Mouse (Mus musculus): Measurements from ENCODE around the gene Ska2. TPM values are rescaled to one million over a fixed set of nuclear protein-coding genes. Genes with fewer than 3 reads are reported as not detected.

Gene Ska2
- polyA plus RNA-seq (2012; rRNA removed) = 11.0 and 11.2 TPM in 2 replicates

GRCm38 (mm10) chr11:87108755-87109518 is at the start of gene Ska2:
Gene Ska2 (plus strand): TSS chr11:87109234.
- Histone ChIP-seq H3K27me3 (ENCODE audit: control insufficient read depth, insufficient read depth, low read length) (no peaks in the 10 kb centered on the region), H3K4me3 (replicated peaks; ENCODE audit: insufficient read depth, low read depth, low read length) (peak within 1 kb of the TSS; percentile 63), H3K4me1 (ENCODE audit: control insufficient read depth, insufficient read depth, low read length) (no peaks in the 10 kb centered on the region), H3K27ac (ENCODE audit: insufficient read depth, low read length) (no peak within 1 kb of the TSS)
- no peak for TF ChIP-seq CTCF (IDR thresholded peaks at IDR 0.05; ENCODE audit: borderline replicate concordance, insufficient read depth, low read depth, low read length)
- peak; percentile 71; the same call in 1 of the 2 replicates for TF ChIP-seq POLR2A (IDR thresholded peaks at IDR 0.05; ENCODE audit: borderline replicate concordance, insufficient read depth, low read length)
- DNase-seq = peak; percentile 95 to 99
- under 1% methylated on average over 40 of the region's 40 CpGs for WGBS

GRCm38 (mm10) chr11:87060410-87060809 is 48.6 kb upstream of the Ska2 start:
- WGBS = 100% methylated on average over 2 of the region's 2 CpGs
- Histone ChIP-seq H3K27ac (ENCODE audit: insufficient read depth, low read length) (no peak overlapping the region), H3K4me3 (replicated peaks; ENCODE audit: insufficient read depth, low read depth, low read length) (no peak overlapping the region), H3K27me3 (ENCODE audit: control insufficient read depth, insufficient read depth, low read length) (no peaks in the 10 kb centered on the region), H3K4me1 (ENCODE audit: control insufficient read depth, insufficient read depth, low read length) (no peaks in the 10 kb centered on the region)
- DNase-seq = no peak
- TF ChIP-seq POLR2A (IDR thresholded peaks at IDR 0.05; ENCODE audit: borderline replicate concordance, insufficient read depth, low read length) (no peak), CTCF (IDR thresholded peaks at IDR 0.05; ENCODE audit: borderline replicate concordance, insufficient read depth, low read depth, low read length) (no peak)

GRCm38 (mm10) chr11:87062087-87062486 is 46.9 kb upstream of the Ska2 start:
- no peaks in the 10 kb centered on the region for H3K27me3 ChIP-seq (ENCODE audit: control insufficient read depth, insufficient read depth, low read length)
- no peak overlapping the region for H3K4me3 ChIP-seq (replicated peaks; ENCODE audit: insufficient read depth, low read depth, low read length)
- no peak for DNase-seq
- no peak overlapping the region for H3K27ac ChIP-seq (ENCODE audit: insufficient read depth, low read length)
- WGBS = 87% methylated on average over 3 of the region's 3 CpGs
- TF ChIP-seq POLR2A (IDR thresholded peaks at IDR 0.05; ENCODE audit: borderline replicate concordance, insufficient read depth, low read length) (no peak), CTCF (IDR thresholded peaks at IDR 0.05; ENCODE audit: borderline replicate concordance, insufficient read depth, low read depth, low read length) (no peak)
- H3K4me1 ChIP-seq (ENCODE audit: control insufficient read depth, insufficient read depth, low read length) = no peaks in the 10 kb centered on the region

DNA sequence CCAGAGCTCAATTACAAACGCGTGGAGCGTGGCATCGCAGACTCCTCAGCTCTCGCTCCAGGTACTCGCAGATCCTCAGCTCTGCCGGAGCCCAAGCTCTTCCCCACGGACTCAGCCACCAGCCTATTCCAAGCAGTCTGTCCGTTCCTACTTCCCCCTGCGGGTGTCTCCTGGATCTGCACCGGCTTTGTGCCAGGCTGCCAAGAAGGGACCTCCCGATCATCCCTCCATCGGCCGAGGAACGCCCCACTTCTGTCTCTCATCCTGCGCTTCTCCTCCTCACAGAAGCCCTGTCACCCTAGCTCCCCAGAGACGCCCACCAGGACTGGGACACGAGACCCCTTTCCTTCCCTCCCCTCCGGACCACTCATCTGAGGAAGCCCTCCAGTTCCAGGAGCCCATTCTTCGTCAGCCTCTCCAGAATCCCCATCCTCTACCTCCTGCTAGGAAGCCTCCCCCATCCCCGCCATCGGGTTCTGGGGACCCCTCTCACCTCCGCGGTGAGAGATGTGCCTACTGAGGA is 35.6 kb upstream of the Ska2 start:
- peak overlapping the region; percentile 73 for H3K27ac ChIP-seq (ENCODE audit: insufficient read depth, low read length)
- H3K4me1 ChIP-seq (ENCODE audit: control insufficient read depth, insufficient read depth, low read length) = peaks cover 7% of the 10 kb centered on the region; the same call in 1 of the 2 replicates
- no peaks in the 10 kb centered on the region for H3K27me3 ChIP-seq (ENCODE audit: control insufficient read depth, insufficient read depth, low read length)
- under 1% methylated on average over 24 of the region's 24 CpGs for WGBS
- H3K4me3 ChIP-seq (replicated peaks; ENCODE audit: insufficient read depth, low read depth, low read length) = peak overlapping the region; percentile 84
- DNase-seq = peak; percentile 81
- no peak for TF ChIP-seq POLR2A (IDR thresholded peaks at IDR 0.05; ENCODE audit: borderline replicate concordance, insufficient read depth, low read length)
- peak; percentile 41; the same call in 1 of the 2 replicates for TF ChIP-seq CTCF (IDR thresholded peaks at IDR 0.05; ENCODE audit: borderline replicate concordance, insufficient read depth, low read depth, low read length)

- peak; percentile 91 for DNase-seq
- TF ChIP-seq POLR2A (IDR thresholded peaks at IDR 0.05; ENCODE audit: borderline replicate concordance, insufficient read depth, low read length) = peak; percentile 94
- no peak; the same call in 1 of the 2 replicates for TF ChIP-seq CTCF (IDR thresholded peaks at IDR 0.05; ENCODE audit: borderline replicate concordance, insufficient read depth, low read depth, low read length)
- H3K4me1 ChIP-seq (ENCODE audit: control insufficient read depth, insufficient read depth, low read length) = peaks cover 7% of the 10 kb centered on the region; the same call in 1 of the 2 replicates
- under 1% methylated on average over 43 of the region's 43 CpGs for WGBS
- no peaks in the 10 kb centered on the region for H3K27me3 ChIP-seq (ENCODE audit: control insufficient read depth, insufficient read depth, low read length)
- peak within 1 kb of the TSS; percentile 73 for H3K27ac ChIP-seq (ENCODE audit: insufficient read depth, low read length)
- peak within 1 kb of the TSS; percentile 84 for H3K4me3 ChIP-seq (replicated peaks; ENCODE audit: insufficient read depth, low read depth, low read length)
These were observed 35.1 kb upstream of the Ska2 start, which contains the start of gene Gdpd1 for GRCm38 (mm10) chr11:87073866-87074440. Gene Gdpd1 (minus strand): TSS chr11:87074062.

- Histone ChIP-seq H3K27me3 (ENCODE audit: control insufficient read depth, insufficient read depth, low read length) (no peaks in the 10 kb centered on the region), H3K4me1 (ENCODE audit: control insufficient read depth, insufficient read depth, low read length) (peaks cover 14% of the 10 kb centered on the region), H3K4me3 (replicated peaks; ENCODE audit: insufficient read depth, low read depth, low read length) (no peak overlapping the region), H3K27ac (ENCODE audit: insufficient read depth, low read length) (no peak overlapping the region)
- 67% methylated on average over 1 of the region's 1 CpGs for WGBS
- no peak for DNase-seq
- TF ChIP-seq CTCF (IDR thresholded peaks at IDR 0.05; ENCODE audit: borderline replicate concordance, insufficient read depth, low read depth, low read length) (no peak), POLR2A (IDR thresholded peaks at IDR 0.05; ENCODE audit: borderline replicate concordance, insufficient read depth, low read length) (no peak)
These were observed 25.3 kb upstream of the Ska2 start for GRCm38 (mm10) chr11:87083712-87084111.

DNA sequence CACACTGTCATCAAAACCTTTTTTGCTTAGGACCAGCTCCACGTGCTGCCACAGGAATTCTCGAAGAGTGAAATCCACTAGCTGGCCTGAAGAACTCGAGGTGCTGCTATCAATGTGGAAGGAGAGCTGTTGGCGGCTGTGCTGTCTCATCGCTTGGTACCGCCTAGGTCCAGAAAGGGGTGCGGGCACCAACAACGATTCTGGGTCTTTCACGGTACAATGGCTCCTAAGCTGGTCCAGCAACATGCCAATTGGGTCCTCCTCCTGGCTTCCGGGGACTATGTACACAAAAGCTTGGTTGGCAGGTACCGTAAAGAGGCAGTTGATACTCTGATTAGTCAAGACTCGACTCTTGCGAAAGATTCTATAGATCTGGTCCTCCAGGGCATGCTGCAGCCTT is 23.6 kb upstream of the Ska2 start:
- TF ChIP-seq CTCF (IDR thresholded peaks at IDR 0.05; ENCODE audit: borderline replicate concordance, insufficient read depth, low read depth, low read length) = no peak
- no peak for TF ChIP-seq POLR2A (IDR thresholded peaks at IDR 0.05; ENCODE audit: borderline replicate concordance, insufficient read depth, low read length)
- no peak for DNase-seq
- Histone ChIP-seq H3K4me1 (ENCODE audit: control insufficient read depth, insufficient read depth, low read length) (peaks cover 14% of the 10 kb centered on the region), H3K27me3 (ENCODE audit: control insufficient read depth, insufficient read depth, low read length) (no peaks in the 10 kb centered on the region), H3K4me3 (replicated peaks; ENCODE audit: insufficient read depth, low read depth, low read length) (peak overlapping the region; percentile 85), H3K27ac (ENCODE audit: insufficient read depth, low read length) (no peak overlapping the region)
- 82% methylated on average over 13 of the region's 13 CpGs for WGBS

All from cerebellum, adult 2 months (tissue).